Mouse (Mus musculus): ENCODE results near the gene Dnah6.

GRCm38 (mm10) chr6:73012931-73013330 is 208.5 kb downstream of the Dnah6 start:
- TF ChIP-seq CTCF (IDR thresholded peaks at IDR 0.05; ENCODE audit: borderline replicate concordance, insufficient read depth, low read depth, low read length) (no peak), POLR2A (IDR thresholded peaks at IDR 0.05; ENCODE audit: borderline replicate concordance, insufficient read depth, low read length) (no peak)

Data from cerebellum, adult 2 months (tissue).